Mouse (Mus musculus): ENCODE data around the gene Cttnbp2. TPM values are rescaled to one million over a fixed set of nuclear protein-coding genes. Genes with fewer than 3 reads are reported as not detected.
"Not testable (repeated sequence)": the region's sequence is repeated elsewhere in the genome, so short reads cannot be mapped to it uniquely, and the experiment has no call there.

The Cttnbp2 gene
- total RNA-seq, 2 experiments from 2014 or later: not detected

GRCm38 (mm10) chr6:18424367-18424766 lies 90.3 kb downstream of the Cttnbp2 start:
- ATAC-seq (replicated peaks; ENCODE audit: low FRiP score, poor library complexity, severe bottlenecking): no peak

GRCm38 (mm10) chr6:18423112-18423511 lies 91.5 kb downstream of the Cttnbp2 start:
- no peak for ATAC-seq (replicated peaks; ENCODE audit: low FRiP score, poor library complexity, severe bottlenecking)

DNA sequence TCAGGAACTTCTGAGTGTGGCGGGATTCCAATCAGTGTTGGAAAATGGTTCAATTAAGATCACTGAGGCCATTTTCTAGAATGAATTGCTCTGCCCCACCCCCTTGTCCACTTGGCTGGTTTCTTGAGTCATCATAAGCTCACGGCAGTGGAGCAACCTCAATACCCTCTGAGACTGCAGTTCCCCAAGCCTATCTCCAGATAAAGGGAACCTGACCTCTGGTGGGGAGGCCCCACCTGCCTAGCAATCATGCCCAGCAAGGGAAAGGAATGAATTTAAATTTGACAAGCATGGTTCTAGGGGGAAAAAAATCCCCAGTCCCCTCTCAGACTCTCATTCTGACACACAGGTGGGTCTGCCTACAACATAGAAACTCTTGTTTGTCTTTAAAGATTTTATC lies 93.1 kb downstream of the Cttnbp2 start:
- ATAC-seq (replicated peaks; ENCODE audit: low FRiP score, poor library complexity, severe bottlenecking): no peak

DNA sequence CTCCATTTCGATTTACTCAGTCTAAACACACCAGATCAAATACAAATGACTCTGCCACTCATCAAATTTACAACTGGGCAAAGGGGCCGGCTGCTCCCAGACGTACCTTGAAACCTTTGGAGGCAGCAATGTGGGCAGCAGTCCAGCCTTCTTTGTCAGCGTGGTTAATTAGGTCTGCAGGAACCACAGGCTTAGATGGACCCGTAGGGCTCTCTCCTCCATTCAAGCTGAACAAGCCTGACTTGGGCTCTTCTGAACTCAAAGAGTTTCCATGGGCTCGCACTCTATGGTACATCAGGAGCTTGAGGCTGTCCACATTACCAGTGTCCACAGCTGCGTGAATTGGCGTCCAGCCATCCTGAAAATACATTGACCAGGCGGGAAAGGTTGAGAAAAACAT lies 94.0 kb downstream of the Cttnbp2 start:
- no peak for ATAC-seq (replicated peaks; ENCODE audit: low FRiP score, poor library complexity, severe bottlenecking)

DNA sequence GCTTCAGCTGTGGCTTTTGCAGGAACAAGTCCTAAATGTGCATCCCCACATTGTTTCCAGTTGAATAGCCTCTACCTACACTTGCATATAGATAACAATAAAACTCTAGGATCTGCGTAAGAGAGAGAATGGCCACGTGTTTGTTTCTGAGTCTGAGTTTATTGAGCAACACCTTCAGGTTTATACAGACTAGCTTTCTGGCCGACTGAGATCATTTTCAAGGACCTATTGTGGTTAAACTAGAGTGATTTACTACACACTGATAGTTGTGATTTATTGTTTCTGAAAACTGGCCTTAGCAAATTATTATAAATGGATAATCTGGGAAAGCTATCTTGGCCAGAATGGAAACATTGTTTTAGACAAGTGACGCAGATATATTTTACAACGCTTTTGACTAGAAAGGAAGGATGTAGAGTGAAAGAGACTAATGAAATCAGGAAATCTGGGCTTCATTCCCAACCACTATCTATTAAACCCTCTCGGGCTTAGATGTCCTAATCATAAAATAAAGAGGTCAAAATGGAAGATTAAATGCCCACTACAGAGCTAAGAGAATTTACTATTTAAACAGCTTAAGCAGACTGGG lies 96.7 kb downstream of the Cttnbp2 start:
- no peak for ATAC-seq (replicated peaks; ENCODE audit: low FRiP score, poor library complexity, severe bottlenecking)

DNA sequence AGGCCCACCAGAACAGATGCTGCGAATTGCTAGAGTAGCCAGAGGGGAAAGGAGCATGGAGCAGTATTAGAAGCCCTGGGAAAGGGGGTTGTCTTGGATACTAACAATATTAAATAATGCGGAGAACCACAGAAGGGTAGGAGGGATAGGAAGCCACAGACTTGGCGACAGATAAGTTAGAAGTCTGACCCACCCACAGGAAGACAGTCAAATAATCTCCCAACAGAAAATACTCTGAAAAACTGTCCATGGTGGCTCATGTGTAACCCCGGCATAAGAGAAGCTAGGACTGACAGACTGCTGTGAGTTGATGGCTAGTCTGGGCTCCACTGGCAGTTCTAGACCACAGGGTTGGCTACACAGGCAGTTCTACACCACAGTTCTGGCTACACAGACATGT lies 98.7 kb downstream of the Cttnbp2 start:
- no peak for ATAC-seq (replicated peaks; ENCODE audit: low FRiP score, poor library complexity, severe bottlenecking)

- ATAC-seq (replicated peaks; ENCODE audit: low FRiP score, poor library complexity, severe bottlenecking): no peak
Observed at GRCm38 (mm10) chr6:18411505-18412225, 103.0 kb downstream of the Cttnbp2 start.

DNA sequence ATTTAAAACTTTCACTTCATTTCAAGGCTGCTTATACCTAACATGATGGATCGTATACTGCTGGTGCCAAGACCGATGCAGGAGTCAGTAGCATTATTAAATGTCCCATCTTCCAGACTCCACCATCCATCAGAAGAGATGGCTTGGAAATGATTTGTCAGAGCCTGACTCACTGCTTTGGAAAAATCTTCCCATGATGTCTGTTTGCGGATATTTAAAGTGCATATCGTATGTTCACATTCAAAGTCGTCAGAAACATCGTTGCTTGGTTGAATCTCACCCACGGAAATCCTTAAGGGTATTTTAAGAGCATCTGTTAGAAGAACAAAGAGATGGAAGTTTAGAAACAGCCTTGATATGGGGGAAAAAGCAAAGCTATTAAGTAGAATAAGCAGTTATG lies 106.2 kb downstream of the Cttnbp2 start:
- ATAC-seq (replicated peaks; ENCODE audit: low FRiP score, poor library complexity, severe bottlenecking): no peak

- peak; percentile 68 for ATAC-seq (replicated peaks; ENCODE audit: low FRiP score, poor library complexity, severe bottlenecking)
Observed at GRCm38 (mm10) chr6:18401066-18401674, 113.5 kb downstream of the Cttnbp2 start.

DNA sequence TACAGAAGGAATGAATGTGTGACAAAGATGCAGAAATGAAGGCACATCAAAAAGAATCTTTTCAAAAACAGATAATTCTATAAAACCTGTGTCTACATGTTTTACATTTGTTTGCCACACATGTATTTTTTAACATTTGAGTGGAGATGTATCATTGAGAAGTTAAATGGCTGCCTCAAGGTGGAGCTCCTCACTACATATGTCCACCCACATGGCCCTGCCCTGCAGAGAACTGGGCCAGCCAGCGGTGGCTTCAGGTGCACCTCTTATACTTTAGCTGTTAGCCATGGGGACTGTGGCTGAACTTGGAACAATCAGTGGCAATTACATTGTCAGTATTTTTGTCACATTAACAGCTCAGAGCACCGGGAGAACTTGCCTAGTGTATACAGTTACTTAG lies 133.3 kb downstream of the Cttnbp2 start:
- ATAC-seq (replicated peaks; ENCODE audit: low FRiP score, poor library complexity, severe bottlenecking): no peak

DNA sequence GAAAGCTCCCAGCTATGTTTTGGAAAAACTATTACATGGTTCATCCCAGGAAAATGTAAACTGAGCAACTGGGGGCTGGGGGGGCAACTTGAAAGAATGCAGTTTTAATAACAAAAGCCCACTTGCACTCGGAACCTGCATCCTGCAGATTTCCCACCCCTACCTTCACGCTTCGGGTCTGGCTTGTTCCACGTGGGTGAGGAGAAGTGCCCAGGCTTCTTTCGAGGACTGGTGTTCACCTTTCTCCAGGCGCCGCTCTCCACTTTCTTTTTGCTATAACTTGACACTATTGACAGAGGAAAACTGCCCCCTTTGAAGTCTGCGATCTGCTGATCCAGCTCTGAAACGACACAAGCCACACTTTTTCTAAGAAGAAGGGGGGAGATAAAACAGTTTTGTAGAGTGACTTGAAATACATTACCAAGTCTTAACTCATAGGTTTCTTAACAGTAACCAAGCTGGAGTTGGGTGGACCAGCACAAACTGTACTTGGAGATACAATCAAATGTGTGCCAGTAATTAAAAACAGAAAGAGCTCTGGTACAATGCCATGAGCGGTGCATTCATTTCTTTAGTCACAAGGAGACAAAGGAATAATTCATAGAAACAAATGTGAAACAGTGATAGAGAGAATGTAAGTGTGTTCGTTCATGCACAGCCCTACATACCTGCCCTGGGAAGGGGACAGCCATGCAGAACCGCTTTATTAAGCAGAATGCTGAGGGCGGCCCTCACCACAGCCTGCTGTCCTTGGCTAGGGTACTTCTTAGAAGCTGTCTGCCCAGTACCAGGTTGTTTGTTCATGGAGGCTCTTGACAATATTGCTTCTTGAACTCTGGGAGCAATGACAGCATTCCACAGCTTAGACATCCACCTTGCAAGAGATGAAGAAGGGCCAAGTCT lies 134.1 kb downstream of the Cttnbp2 start:
- ATAC-seq (replicated peaks; ENCODE audit: low FRiP score, poor library complexity, severe bottlenecking): no peak

GRCm38 (mm10) chr6:18377755-18378154 lies 136.9 kb downstream of the Cttnbp2 start:
- not testable (repeated sequence) for ATAC-seq (replicated peaks; ENCODE audit: low FRiP score, poor library complexity, severe bottlenecking)

DNA sequence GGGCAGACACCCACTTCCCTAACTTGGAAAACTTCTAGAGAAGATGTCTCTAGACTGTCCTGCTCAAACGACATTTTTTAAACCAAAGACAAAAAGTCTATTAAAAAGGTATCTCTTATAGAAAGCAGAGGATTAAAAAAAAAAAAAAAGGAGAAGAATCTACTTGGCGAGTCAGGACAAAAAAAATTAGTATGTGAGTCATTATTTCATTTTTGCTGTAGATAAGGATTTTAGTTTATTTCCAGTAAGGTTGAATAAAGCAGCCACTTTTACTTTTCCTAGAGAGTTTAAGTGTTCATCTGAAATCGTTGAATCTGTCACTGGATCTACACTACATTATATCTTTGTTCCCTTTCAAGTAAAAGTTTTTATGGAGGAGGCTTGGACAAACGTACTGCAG lies 139.9 kb downstream of the Cttnbp2 start:
- ATAC-seq (replicated peaks; ENCODE audit: low FRiP score, poor library complexity, severe bottlenecking): no peak

DNA sequence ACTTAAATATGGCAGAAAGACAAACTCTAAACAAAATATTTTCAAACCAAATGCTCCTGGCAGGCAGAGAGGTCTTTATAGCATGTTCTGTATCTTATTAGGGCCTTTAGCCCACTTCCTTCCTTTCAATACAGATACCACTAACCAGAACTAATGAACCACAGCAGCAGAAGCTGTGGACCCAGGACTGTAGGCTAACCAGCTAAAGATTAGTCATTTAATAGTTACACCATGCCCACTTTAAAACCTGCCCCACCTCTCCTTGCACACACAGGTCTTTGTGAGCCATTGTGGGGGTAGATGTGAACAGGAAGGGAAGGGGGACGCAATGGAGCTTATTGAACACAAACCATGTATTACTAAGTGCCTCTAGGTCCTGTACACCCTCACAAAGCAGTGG lies 141.0 kb downstream of the Cttnbp2 start:
- ATAC-seq (replicated peaks; ENCODE audit: low FRiP score, poor library complexity, severe bottlenecking): no peak

DNA sequence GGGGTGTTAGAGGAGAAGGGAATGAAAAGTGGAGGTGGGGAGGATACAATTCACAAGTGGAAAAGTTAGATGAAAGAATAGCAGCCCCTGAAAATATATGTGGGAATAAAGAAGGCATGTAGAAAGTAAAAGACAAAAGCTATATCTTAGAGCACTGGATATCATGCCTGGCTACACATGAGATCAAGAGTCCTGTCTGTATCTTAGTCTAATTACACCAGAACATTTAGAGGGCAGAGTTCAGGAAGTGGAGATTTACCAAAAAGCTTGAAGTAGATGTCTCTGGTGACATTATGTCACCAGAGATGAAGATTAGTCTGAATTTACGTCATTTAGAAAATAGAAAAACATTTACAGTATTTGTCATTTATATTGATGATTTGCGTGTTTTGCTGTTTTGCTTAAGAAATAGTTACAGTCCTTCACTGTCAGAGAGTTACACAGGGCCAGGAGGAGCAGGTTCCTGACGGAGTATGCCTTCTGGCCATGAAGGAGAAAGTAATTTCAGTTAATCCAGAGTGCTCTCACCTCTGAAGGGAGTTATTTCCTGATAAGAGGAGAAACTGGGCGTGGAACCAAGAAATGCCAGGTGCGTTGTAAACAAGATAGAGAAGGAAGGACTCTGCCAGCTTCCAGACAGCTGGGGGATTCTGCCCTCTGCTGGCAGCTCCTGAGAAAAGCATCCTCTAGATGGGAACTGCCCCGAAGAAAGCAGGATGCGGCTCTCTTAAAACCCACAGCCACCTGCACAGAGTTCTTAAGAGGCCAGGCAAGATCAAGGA lies 142.0 kb downstream of the Cttnbp2 start:
- ATAC-seq (replicated peaks; ENCODE audit: low FRiP score, poor library complexity, severe bottlenecking): peak; percentile 89

DNA sequence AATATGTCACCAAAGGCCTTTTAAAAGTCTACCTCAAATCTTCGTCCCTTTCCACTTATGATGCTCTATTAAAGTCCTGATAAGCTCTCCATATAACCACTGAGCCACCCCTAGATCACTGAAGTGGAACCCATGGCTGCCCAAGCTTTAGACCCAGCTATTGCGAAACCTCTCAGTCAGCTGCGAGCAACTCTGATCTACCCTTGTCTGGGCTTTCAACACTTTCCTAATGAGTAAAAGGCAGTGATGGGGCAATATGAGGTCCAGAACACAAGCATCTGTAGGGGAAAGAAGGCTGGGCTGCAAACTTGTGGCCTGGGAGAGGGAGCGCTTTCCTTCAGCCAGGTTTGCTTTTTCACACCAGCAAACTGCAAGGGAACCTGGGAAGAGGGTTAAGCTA lies 144.9 kb downstream of the Cttnbp2 start:
- no peak for ATAC-seq (replicated peaks; ENCODE audit: low FRiP score, poor library complexity, severe bottlenecking)

DNA sequence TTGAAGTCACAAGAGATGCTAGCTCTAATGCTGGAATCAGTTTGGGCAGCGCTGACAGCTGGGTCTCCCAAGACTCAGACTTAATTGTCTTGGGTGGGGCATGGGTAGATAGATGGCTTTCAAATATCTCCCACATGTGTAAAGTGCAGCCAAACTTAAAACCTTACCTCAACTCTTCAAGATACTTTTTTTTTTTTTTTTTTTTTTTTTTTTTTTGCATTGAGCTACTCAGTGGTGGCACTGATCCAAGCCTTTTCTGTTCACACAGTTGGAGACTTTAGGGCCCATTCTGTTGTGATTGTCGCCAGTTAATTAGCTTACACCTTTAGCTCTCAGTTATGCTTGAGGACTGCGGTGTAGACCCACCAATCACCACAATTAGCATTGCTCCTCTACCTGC lies 145.6 kb downstream of the Cttnbp2 start:
- ATAC-seq (replicated peaks; ENCODE audit: low FRiP score, poor library complexity, severe bottlenecking): no peak

GRCm38 (mm10) chr6:18362232-18362631 lies 152.4 kb downstream of the Cttnbp2 start:
- no peak for ATAC-seq (replicated peaks; ENCODE audit: low FRiP score, poor library complexity, severe bottlenecking)

GRCm38 (mm10) chr6:18360955-18361354 lies 153.7 kb downstream of the Cttnbp2 start:
- no peak for ATAC-seq (replicated peaks; ENCODE audit: low FRiP score, poor library complexity, severe bottlenecking)

DNA sequence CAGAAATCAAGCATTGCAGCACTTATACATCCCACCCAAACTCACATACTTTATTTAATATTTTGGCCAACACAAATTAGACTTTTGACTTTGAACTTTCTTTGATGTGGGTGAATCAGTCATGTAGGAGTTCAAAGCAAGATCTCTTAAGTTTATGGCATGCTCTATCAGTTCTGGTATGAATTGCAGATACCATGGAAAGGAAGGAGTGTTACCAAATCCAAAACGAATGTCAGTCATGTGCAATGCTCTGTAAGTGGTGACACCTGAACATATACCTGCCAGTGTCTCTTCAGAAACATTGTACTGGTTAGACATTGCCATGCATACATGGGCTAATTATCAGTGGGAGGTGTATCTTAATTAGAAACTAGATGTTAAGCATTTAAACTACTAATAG lies 154.5 kb downstream of the Cttnbp2 start:
- no peak for ATAC-seq (replicated peaks; ENCODE audit: low FRiP score, poor library complexity, severe bottlenecking)
